Mouse (Mus musculus): Measurements from ENCODE around the gene Ptges3l. TPM values are rescaled to one million over a fixed set of nuclear protein-coding genes. Genes with fewer than 3 reads are reported as not detected.
"Not testable (repeated sequence)": the region's sequence is repeated elsewhere in the genome, so short reads cannot be mapped to it uniquely, and the experiment has no call there.

Ptges3l gene
- polyA plus RNA-seq, 1 experiment from 2014 or later = 28.1 TPM

DNA sequence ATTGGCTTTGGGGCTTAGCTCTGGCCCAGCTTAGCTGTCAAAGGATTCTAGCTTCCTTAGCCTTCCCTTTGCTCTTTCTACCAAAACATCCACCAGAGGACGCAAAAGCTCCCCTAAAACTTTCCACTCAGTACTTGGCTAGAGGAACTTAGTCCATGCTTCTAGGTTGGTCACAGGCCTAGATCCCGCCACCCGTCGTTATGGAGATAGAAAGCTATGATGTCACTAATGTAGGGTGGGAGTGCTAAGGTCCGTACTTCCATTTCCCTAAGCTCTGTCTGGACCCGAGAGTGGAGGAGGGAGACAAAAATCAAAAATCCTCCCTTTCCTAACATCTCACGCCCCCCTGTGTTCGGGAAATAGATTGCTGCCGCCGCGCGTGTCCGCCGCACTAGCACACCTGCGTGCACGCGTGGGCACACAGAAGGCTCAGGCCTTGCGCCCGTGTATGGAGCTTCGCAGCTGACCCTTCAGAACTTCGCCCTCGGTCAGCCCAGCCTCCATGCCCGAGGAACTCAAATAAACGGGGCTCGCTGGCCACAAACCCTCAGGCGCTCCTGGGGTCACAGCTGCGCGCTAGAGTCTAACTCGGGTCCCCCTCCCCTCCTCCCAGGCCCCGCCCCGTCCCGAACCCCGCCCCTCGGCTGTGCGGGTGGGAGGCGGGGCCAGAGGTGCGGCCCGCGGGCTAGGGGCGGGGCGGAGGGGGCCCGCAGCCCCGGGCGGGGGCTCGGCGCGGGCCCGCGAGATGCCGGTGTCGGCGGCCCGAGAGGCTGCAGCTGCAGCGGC is 42.5 kb upstream of the Ptges3l start:
- DNase-seq (ENCODE audit: low read depth, low spot score) (no peak), ATAC-seq (peak; percentile 58)
- no peaks in the 10 kb centered on the region for H3K27me3 ChIP-seq
- CTCF ChIA-PET = interaction anchor here (1.0 to 1.8 kb wide), 10 partner anchors 13 to 99 kb away, joined by 3 to 10 read pairs (median 3); no protein-coding TSS in a partner anchor
- TF ChIP-seq CTCF (IDR thresholded peaks at IDR 0.05) = no peak
- in situ Hi-C loops (cut with MboI; ENCODE audit: low pct_unique_long_range_greater_than_20kb) = loop anchor here (5.0 kb wide), 1 partner anchor 95 kb away; no protein-coding TSS in a partner anchor
- POLR2A ChIA-PET = interaction anchor here (0.6 to 1.6 kb wide), 4 partner anchors 50 to 134 kb away, joined by 3 to 5 read pairs (median 4); partner anchors contain the start of gene Aarsd1

- not testable (repeated sequence) for H3K27me3 ChIP-seq; ATAC-seq; DNase-seq (ENCODE audit: low read depth, low spot score)
- in situ Hi-C loops (cut with MboI; ENCODE audit: low pct_unique_long_range_greater_than_20kb) = loop anchor here (5.0 kb wide), 1 partner anchor 96 kb away; no protein-coding TSS in a partner anchor
- ChIA-PET POLR2A (interaction anchor here (1.2 to 2.5 kb wide), 3 partner anchors 17 to 87 kb away, joined by 3 to 8 read pairs (median 4); no protein-coding TSS in a partner anchor), CTCF (interaction anchor here (1.1 to 1.8 kb wide), 4 partner anchors 48 to 96 kb away, joined by 3 to 10 read pairs (median 4); no protein-coding TSS in a partner anchor)
Observed at GRCm38 (mm10) chr11:101466552-101466950, 41.4 kb upstream of the Ptges3l start.

DNA sequence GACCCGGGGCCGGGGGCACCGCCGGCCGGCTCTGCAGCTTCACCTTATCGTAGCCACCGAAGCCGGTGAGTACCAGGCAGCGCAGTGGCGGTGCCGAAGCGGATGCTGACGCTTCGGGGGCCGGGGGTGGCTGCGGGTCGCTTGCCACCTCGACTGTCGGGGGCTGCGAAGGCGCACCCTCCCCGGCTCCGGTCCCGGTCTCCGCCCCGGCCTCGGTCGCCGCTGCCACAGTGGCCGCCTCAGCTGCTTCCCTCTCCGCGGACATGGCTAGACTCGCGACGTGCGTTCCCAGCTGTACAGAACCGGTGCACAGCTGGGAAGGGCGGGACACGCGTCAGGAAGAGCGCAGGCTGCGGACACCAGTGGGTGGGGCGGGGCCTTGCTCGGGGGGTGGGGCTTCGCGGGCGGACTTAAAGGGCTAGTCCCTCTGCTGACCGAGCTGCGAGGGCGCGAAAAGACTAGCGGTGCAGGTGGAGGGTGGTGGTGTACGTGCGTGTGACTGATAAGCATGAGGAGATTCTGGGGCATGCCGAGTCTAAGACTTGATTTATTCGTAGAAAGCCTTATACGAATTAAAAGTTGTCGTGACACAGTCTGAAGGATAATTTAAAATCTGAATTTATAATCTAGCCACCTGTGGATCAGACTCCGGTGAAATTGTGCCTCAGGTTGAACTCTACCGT is 40.9 kb upstream of the Ptges3l start, which contains the start of gene Vat1:
Gene Vat1 (minus strand): TSS at position 362 of the 683 bp plus-strand sequence.
- no peak for DNase-seq (ENCODE audit: low read depth, low spot score)
- CTCF ChIA-PET = interaction anchor here (1.2 kb wide), 2 partner anchors 50 to 89 kb away, joined by 3 to 4 read pairs; no protein-coding TSS in a partner anchor
- ATAC-seq = peak; percentile 22
- POLR2A ChIA-PET = interaction anchor here (1.2 to 2.5 kb wide), 3 partner anchors 11 to 53 kb away, joined by 3 to 8 read pairs (median 6); no protein-coding TSS in a partner anchor
- H3K27me3 ChIP-seq = no peaks in the 10 kb centered on the region
- in situ Hi-C loops (cut with MboI; ENCODE audit: low pct_unique_long_range_greater_than_20kb) = loop anchor here (5.0 kb wide), 1 partner anchor 96 kb away; no protein-coding TSS in a partner anchor
- no peak for TF ChIP-seq CTCF (IDR thresholded peaks at IDR 0.05)

DNA sequence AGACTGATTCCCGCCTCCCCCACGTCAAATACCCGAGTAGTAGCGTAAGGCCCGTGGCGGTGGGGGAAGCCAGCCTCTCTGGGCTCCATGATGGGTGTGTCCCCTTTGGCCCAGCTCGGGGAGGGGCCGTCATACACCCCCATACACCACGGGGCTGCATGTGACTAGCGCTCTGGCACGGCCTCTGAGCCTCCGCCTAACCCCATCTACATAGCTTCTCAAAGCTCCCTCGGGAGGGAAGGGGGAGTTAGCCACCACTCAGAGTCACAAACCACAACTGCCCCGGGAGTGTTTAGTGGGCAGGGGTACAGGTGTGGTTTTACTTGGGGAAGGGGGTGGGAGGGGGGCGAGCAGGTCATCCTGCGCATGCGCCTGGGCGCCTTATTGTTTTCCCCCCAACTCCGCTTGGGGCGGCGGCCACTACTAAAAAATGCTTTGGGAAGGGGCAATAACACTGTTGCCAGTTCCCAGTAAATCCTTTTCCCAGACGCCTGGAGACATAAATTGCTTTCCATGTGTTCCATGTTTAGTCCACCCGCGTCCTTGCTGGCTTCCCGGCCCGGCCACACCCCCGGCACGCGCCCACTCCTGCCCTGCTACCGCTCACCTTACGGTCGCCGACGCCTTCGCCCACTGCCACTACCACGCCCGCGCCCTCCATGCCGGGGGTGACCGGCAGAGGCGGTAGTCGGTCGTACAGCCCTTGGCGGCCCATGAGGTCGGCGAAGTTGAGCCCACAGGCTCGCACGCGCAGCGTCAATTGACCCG is 40.2 kb upstream of the Ptges3l start:
- H3K27me3 ChIP-seq = no peaks in the 10 kb centered on the region
- CTCF ChIA-PET = interaction anchor here (1.2 kb wide), 1 partner anchor 106 kb away, joined by 3 read pairs; no protein-coding TSS in a partner anchor
- ATAC-seq = peak; percentile 23
- in situ Hi-C loops (cut with MboI; ENCODE audit: low pct_unique_long_range_greater_than_20kb) = loop anchor here (5.0 kb wide), 1 partner anchor 97 kb away; no protein-coding TSS in a partner anchor
- POLR2A ChIA-PET = interaction anchor here (0.7 to 2.5 kb wide), 4 partner anchors 11 to 142 kb away, joined by 3 to 8 read pairs (median 4); partner anchors contain the start of gene Ifi35
- TF ChIP-seq CTCF (IDR thresholded peaks at IDR 0.05) = no peak
- DNase-seq (ENCODE audit: low read depth, low spot score) = no peak

- no peak for ATAC-seq
- DNase-seq (ENCODE audit: low read depth, low spot score) = no peak
- POLR2A ChIA-PET = interaction anchor here (0.7 to 2.5 kb wide), 4 partner anchors 10 to 142 kb away, joined by 3 to 8 read pairs (median 4); partner anchors contain the start of gene Ifi35
- in situ Hi-C loops (cut with MboI; ENCODE audit: low pct_unique_long_range_greater_than_20kb) = loop anchor here (5.0 kb wide), 1 partner anchor 98 kb away; no protein-coding TSS in a partner anchor
- no peaks in the 10 kb centered on the region for H3K27me3 ChIP-seq
- TF ChIP-seq CTCF (IDR thresholded peaks at IDR 0.05) = no peak
- CTCF ChIA-PET = interaction anchor here (1.2 kb wide), 1 partner anchor 107 kb away, joined by 3 read pairs; no protein-coding TSS in a partner anchor
Observed at GRCm38 (mm10) chr11:101464211-101465100, 39.3 kb upstream of the Ptges3l start, which contains the start of gene Rnd2. TSS of gene Rnd2 (plus strand) at chr11:101464999.

- POLR2A ChIA-PET = interaction anchor here (0.6 to 0.9 kb wide), 2 partner anchors 19 to 39 kb away, joined by 3 read pairs; no protein-coding TSS in a partner anchor
- CTCF ChIA-PET = interaction anchor here (1.4 kb wide), 1 partner anchor 8 kb away, joined by 4 read pairs; no protein-coding TSS in a partner anchor
- no peak for DNase-seq (ENCODE audit: low read depth, low spot score)
- H3K27me3 ChIP-seq = no peaks in the 10 kb centered on the region
- TF ChIP-seq CTCF (IDR thresholded peaks at IDR 0.05) = no peak
- in situ Hi-C loops (cut with MboI; ENCODE audit: low pct_unique_long_range_greater_than_20kb) = no loop called here
- ATAC-seq = no peak
Observed at GRCm38 (mm10) chr11:101462583-101463440, 37.7 kb upstream of the Ptges3l start.

- DNase-seq (ENCODE audit: low read depth, low spot score) (no peak), ATAC-seq (no peak)
- POLR2A ChIA-PET = no interaction called here
- in situ Hi-C loops (cut with MboI; ENCODE audit: low pct_unique_long_range_greater_than_20kb) = no loop called here
- no peaks in the 10 kb centered on the region for H3K27me3 ChIP-seq
- CTCF ChIA-PET = no interaction called here
- no peak for TF ChIP-seq CTCF (IDR thresholded peaks at IDR 0.05)
Observed at GRCm38 (mm10) chr11:101462141-101462540, 37.0 kb upstream of the Ptges3l start.

GRCm38 (mm10) chr11:101460321-101460720 is 35.2 kb upstream of the Ptges3l start:
- in situ Hi-C loops (cut with MboI; ENCODE audit: low pct_unique_long_range_greater_than_20kb) = no loop called here
- ChIA-PET CTCF (no interaction called here), POLR2A (no interaction called here)
- DNase-seq (ENCODE audit: low read depth, low spot score) = no peak
- no peaks in the 10 kb centered on the region for H3K27me3 ChIP-seq
- no peak for ATAC-seq
- no peak for TF ChIP-seq CTCF (IDR thresholded peaks at IDR 0.05)
